Comparison of ENCODE assay signal across 8 mouse cellular contexts in genomic region chr19:53945171-53946042, GRCm38 (mm10). TPM values are rescaled to one million over a fixed set of nuclear protein-coding genes. Genes with fewer than 3 reads are reported as not detected.
DNase-seq lines count a peak whose midpoint lies in the region; ATAC-seq and TF ChIP-seq lines count a peak whose summit lies in the region.

No protein-coding gene starts in this region.

- H3K36me3 ChIP-seq in intestine, postnatal 0 days (ENCODE audit: control insufficient read depth, insufficient read depth), result no peaks in the 10 kb centered on the region
- H3K36me3 ChIP-seq in liver, embryonic 11.5 days (ENCODE audit: control insufficient read depth, insufficient read depth, low read length), result no peaks in the 10 kb centered on the region
- H3K36me3 ChIP-seq in neural tube, embryonic 11.5 days (ENCODE audit: control insufficient read depth, insufficient read depth, low read length), result no peaks in the 10 kb centered on the region

- H3K4me2 ChIP-seq in intestine, postnatal 0 days (replicated peaks; ENCODE audit: low read depth), result peak overlapping the region; percentile 80
- peak overlapping the region; percentile 80 for H3K4me2 ChIP-seq in liver, embryonic 11.5 days
- H3K4me2 ChIP-seq in neural tube, embryonic 11.5 days (ENCODE audit: low read depth), result peak overlapping the region; percentile 56

- TF ChIP-seq CTCF in intestine, postnatal 0 days (IDR thresholded peaks at IDR 0.05; ENCODE audit: low read depth), result no peak

- H3K4me1 ChIP-seq in intestine, postnatal 0 days (replicated peaks; ENCODE audit: control insufficient read depth, insufficient read depth, low read length), result peaks cover 3% of the 10 kb centered on the region; the same call in 1 of the 2 replicates
- peaks cover 19% of the 10 kb centered on the region for H3K4me1 ChIP-seq in liver, embryonic 11.5 days (replicated peaks; ENCODE audit: control insufficient read depth, insufficient read depth, low read length)
- no peaks in the 10 kb centered on the region; the same call in 1 of the 2 replicates for H3K4me1 ChIP-seq in neural tube, embryonic 11.5 days (ENCODE audit: control insufficient read depth, insufficient read depth, low read length)

- no peaks in the 10 kb centered on the region for H3K27me3 ChIP-seq in intestine, postnatal 0 days (replicated peaks; ENCODE audit: control insufficient read depth, insufficient read depth, low read length)
- H3K27me3 ChIP-seq in liver, embryonic 11.5 days (replicated peaks; ENCODE audit: control insufficient read depth, insufficient read depth, low read length), result no peaks in the 10 kb centered on the region
- no peaks in the 10 kb centered on the region for H3K27me3 ChIP-seq in neural tube, embryonic 11.5 days (ENCODE audit: control insufficient read depth, insufficient read depth, low read length)

- peak; percentile 3; the same call in 1 of the 2 replicates for ATAC-seq in granulocyte monocyte progenitor cell, adult 5-6 weeks (replicated peaks; ENCODE audit: poor library complexity, severe bottlenecking)
- ATAC-seq in intestine, postnatal 0 days, result peak; percentile 11
- no peak; the same call in 1 of the 2 replicates for ATAC-seq in liver, embryonic 11.5 days (replicated peaks; ENCODE audit: low FRiP score)
- peak; percentile 28 for ATAC-seq in neural tube, embryonic 11.5 days (ENCODE audit: insufficient read depth, low FRiP score, low TSS enrichment)

- H3K9ac ChIP-seq in intestine, postnatal 0 days (ENCODE audit: low read depth, low read length), result peak overlapping the region; percentile 98
- peak overlapping the region; percentile 92 for H3K9ac ChIP-seq in liver, embryonic 11.5 days (ENCODE audit: low read depth, low read length)
- peak overlapping the region; percentile 91 for H3K9ac ChIP-seq in neural tube, embryonic 11.5 days (ENCODE audit: low read length)

- peak; percentile 21 to 34 for DNase-seq in left cerebral cortex, adult 18-20 months (ENCODE audit: low spot score in 2 of 2)
- no peak for DNase-seq in left cerebral cortex, adult 11 months (ENCODE audit: low spot score)
- DNase-seq in embryo, embryonic 11 days, result peak; percentile 83
- DNase-seq in liver, embryonic 11.5 days (ENCODE audit: low spot score), result peak; percentile 73
- DNase-seq in neural tube, embryonic 11.5 days (ENCODE audit: low spot score), result peak; percentile 73
- peak; percentile 73 for DNase-seq in testis, postnatal 10 days (ENCODE audit: low spot score)

- WGBS in intestine, postnatal 0 days, result 1% methylated on average over 34 of the region's 69 CpGs
- WGBS in liver, embryonic 11.5 days, result 1% methylated on average over 37 of the region's 69 CpGs
- under 1% methylated on average over 35 of the region's 69 CpGs for WGBS in neural tube, embryonic 11.5 days

- no peaks in the 10 kb centered on the region for H3K9me3 ChIP-seq in intestine, postnatal 0 days (ENCODE audit: control insufficient read depth)
- no peaks in the 10 kb centered on the region for H3K9me3 ChIP-seq in liver, embryonic 11.5 days (ENCODE audit: control insufficient read depth, low read length)
- H3K9me3 ChIP-seq in neural tube, embryonic 11.5 days (ENCODE audit: control insufficient read depth, low read length), result no peaks in the 10 kb centered on the region

- H3K4me3 ChIP-seq in intestine, postnatal 0 days (ENCODE audit: low read depth, low read length), result peak overlapping the region; percentile 94
- H3K4me3 ChIP-seq in liver, embryonic 11.5 days (ENCODE audit: low read depth, low read length), result peak overlapping the region; percentile 98
- H3K4me3 ChIP-seq in neural tube, embryonic 11.5 days (ENCODE audit: low read depth, low read length), result peak overlapping the region; percentile 96

- peak overlapping the region; percentile 98 for H3K27ac ChIP-seq in intestine, postnatal 0 days (ENCODE audit: low read depth, low read length)
- peak overlapping the region; percentile 96 for H3K27ac ChIP-seq in liver, embryonic 11.5 days (ENCODE audit: low read depth, low read length)
- peak overlapping the region; percentile 96 for H3K27ac ChIP-seq in neural tube, embryonic 11.5 days (ENCODE audit: low read depth, low read length)

RNA-seq across cellular contexts. Expression of gene Bbip1, which starts 1.0 kb away (rescaled TPM):
- total RNA-seq in left cerebral cortex, adult 18-20 months (2021), result 10 to 100 TPM; 49.9 to 57.7 TPM
- 63.6 and 91.9 TPM in 2 replicates for total RNA-seq in granulocyte monocyte progenitor cell, adult 5-6 weeks (2014; fragmentation: Nextera tagmentation)
- 33.7 and 37.1 TPM in 2 replicates for total RNA-seq in granulocyte monocyte progenitor cell, adult 5-6 weeks (2017)
- 71.7 and 75.7 TPM in 2 replicates for polyA plus RNA-seq in intestine, postnatal 0 days (2015; fragmentation: Nextera tagmentation; extraction: Ambion mirVana)
- polyA plus RNA-seq in liver, embryonic 11.5 days (2014; fragmentation: Nextera tagmentation; extraction: Ambion mirVana), result 95.9 and 103 TPM in 2 replicates
- 123 and 126 TPM in 2 replicates for polyA plus RNA-seq in neural tube, embryonic 11.5 days (2014; fragmentation: Nextera tagmentation; extraction: Ambion mirVana)

RNA-seq across cellular contexts. Expression of gene Shoc2, which starts 1.3 kb away (rescaled TPM):
- 10 to 100 TPM; 55.5 to 59.4 TPM for total RNA-seq in left cerebral cortex, adult 18-20 months (2021)
- total RNA-seq in granulocyte monocyte progenitor cell, adult 5-6 weeks (2014; fragmentation: Nextera tagmentation), result 28.4 and 30.1 TPM in 2 replicates
- total RNA-seq in granulocyte monocyte progenitor cell, adult 5-6 weeks (2017), result 42.8 and 55.2 TPM in 2 replicates
- polyA plus RNA-seq in intestine, postnatal 0 days (2015; fragmentation: Nextera tagmentation; extraction: Ambion mirVana), result 26.1 and 33.3 TPM in 2 replicates
- polyA plus RNA-seq in liver, embryonic 11.5 days (2014; fragmentation: Nextera tagmentation; extraction: Ambion mirVana), result 48.6 and 53.8 TPM in 2 replicates
- 75.9 and 79.4 TPM in 2 replicates for polyA plus RNA-seq in neural tube, embryonic 11.5 days (2014; fragmentation: Nextera tagmentation; extraction: Ambion mirVana)

RNA-seq across cellular contexts. Expression of gene Pdcd4, which starts 53.4 kb away (rescaled TPM):
- 100 to 1,000 TPM; 103 to 115 TPM for total RNA-seq in left cerebral cortex, adult 18-20 months (2021)
- total RNA-seq in granulocyte monocyte progenitor cell, adult 5-6 weeks (2014; fragmentation: Nextera tagmentation), result 267 and 284 TPM in 2 replicates
- 437 and 499 TPM in 2 replicates for total RNA-seq in granulocyte monocyte progenitor cell, adult 5-6 weeks (2017)
- polyA plus RNA-seq in intestine, postnatal 0 days (2015; fragmentation: Nextera tagmentation; extraction: Ambion mirVana), result 65.5 and 75.2 TPM in 2 replicates
- polyA plus RNA-seq in liver, embryonic 11.5 days (2014; fragmentation: Nextera tagmentation; extraction: Ambion mirVana), result 48.2 and 50.1 TPM in 2 replicates
- 62.0 and 63.6 TPM in 2 replicates for polyA plus RNA-seq in neural tube, embryonic 11.5 days (2014; fragmentation: Nextera tagmentation; extraction: Ambion mirVana)
